Mouse (Mus musculus) limb, embryonic 11.5 days (tissue): Measurements from ENCODE around the gene Snx18. TPM values are rescaled to one million over a fixed set of nuclear protein-coding genes. Genes with fewer than 3 reads are reported as not detected.

Source experiments
- ATAC-seq: fragments of 200-750 bp; cut with Nextera tagmentation; 2 replicates; pipeline ENCODE4 v1.8.0; 2017; ENCODE audit warnings: low read depth; ENCODE audit not compliant: insufficient number of reproducible peaks, low FRiP score, low TSS enrichment
- DNase-seq: peaks from one replicate; pipeline ENCODE4 v3.0.0-alpha.2; 2015; ENCODE audit warnings: low spot score
- H3K27ac ChIP-seq: fragments of 300-500 bp; sonication (generic); replicated peaks from 2 replicates; pipeline ENCODE4 v1.5.1; 2014; ENCODE audit warnings: low read depth, mild to moderate bottlenecking, low read length
- H3K27me3 ChIP-seq: fragments of 300-500 bp; sonication (generic); 2 replicates; pipeline ENCODE4 v1.6.1; 2014; ENCODE audit warnings: mild to moderate bottlenecking, low read length, mixed read lengths; ENCODE audit not compliant: control insufficient read depth, insufficient read depth
- H3K36me3 ChIP-seq: fragments of 300-500 bp; sonication (generic); 2 replicates; pipeline ENCODE4 v1.6.1; 2014; ENCODE audit warnings: mild to moderate bottlenecking, low read length, moderate library complexity, mixed read lengths; ENCODE audit not compliant: control insufficient read depth, insufficient read depth
- H3K4me1 ChIP-seq: fragments of 300-500 bp; sonication (generic); 2 replicates; pipeline ENCODE4 v1.6.1; 2014; ENCODE audit warnings: low read length, mixed read lengths; ENCODE audit not compliant: control insufficient read depth, insufficient read depth
- H3K4me2 ChIP-seq: fragments of 300-500 bp; sonication (generic); 2 replicates; pipeline ENCODE4 v1.6.1; 2014; ENCODE audit warnings: low read depth, mild to moderate bottlenecking, moderate library complexity; ENCODE audit not compliant: severe bottlenecking
- H3K4me3 ChIP-seq: fragments of 300-500 bp; sonication (generic); 2 replicates; pipeline ENCODE4 v1.5.1; 2014; ENCODE audit warnings: low read depth, low read length
- H3K9ac ChIP-seq: fragments of 300-500 bp; sonication (generic); 2 replicates; pipeline ENCODE4 v1.6.1; 2014; ENCODE audit warnings: mild to moderate bottlenecking, low read length
- H3K9me3 ChIP-seq: fragments of 300-500 bp; sonication (generic); 2 replicates; pipeline ENCODE4 v1.6.1; 2016; ENCODE audit warnings: low read length; ENCODE audit not compliant: control insufficient read depth
- WGBS: fragments of 180-500 bp; shearing (Covaris S2); extraction: QIAGEN DNeasy Blood & Tissue Kit; methylation state at CpG from one replicate; pipeline ENCODE4 v1.1.7; 2014; 5-methylcytosine and 5-hydroxymethylcytosine counted together
- polyA plus RNA-seq: library from polyadenylated mRNA; unstranded; fragments of >200 nt; fragmentation: Nextera tagmentation; extraction: Ambion mirVana; gene quantifications from 2 replicates; pipeline ENCODE4 v1.2.1, GENCODE M21; 2014

The Snx18 gene
- polyA plus RNA-seq, 1 experiment from 2014 or later, result 32.8 TPM

GRCm38 (mm10) chr13:113605693-113606092 lies 12.7 kb downstream of the Snx18 start:
- Histone ChIP-seq H3K4me1 (peaks cover 4% of the 10 kb centered on the region), H3K36me3 (no peaks in the 10 kb centered on the region; the same call in 1 of the 2 replicates), H3K9ac (no peak overlapping the region), H3K4me2 (no peak overlapping the region), H3K27me3 (no peaks in the 10 kb centered on the region), H3K4me3 (no peak overlapping the region), H3K9me3 (no peaks in the 10 kb centered on the region), H3K27ac (no peak overlapping the region)
- 86% methylated on average over 10 of the region's 10 CpGs for WGBS
- DNase-seq (no peak), ATAC-seq (no peak)

GRCm38 (mm10) chr13:113604321-113604720 lies 14.0 kb downstream of the Snx18 start:
- Histone ChIP-seq H3K36me3 (peaks cover 2% of the 10 kb centered on the region; the same call in 1 of the 2 replicates), H3K27me3 (no peaks in the 10 kb centered on the region), H3K4me1 (peaks cover 4% of the 10 kb centered on the region), H3K4me3 (no peak overlapping the region), H3K9me3 (no peaks in the 10 kb centered on the region), H3K9ac (no peak overlapping the region), H3K4me2 (no peak overlapping the region), H3K27ac (no peak overlapping the region)
- DNase-seq (no peak), ATAC-seq (no peak)
- 70% methylated on average over 6 of the region's 6 CpGs for WGBS

- no peak for ATAC-seq
- WGBS, result 94% methylated on average over 17 of the region's 17 CpGs
- peaks cover 3% of the 10 kb centered on the region; the same call in 1 of the 2 replicates for H3K36me3 ChIP-seq
These were observed 15.5 kb downstream of the Snx18 start for GRCm38 (mm10) chr13:113602882-113603342.

GRCm38 (mm10) chr13:113601831-113602604 lies 16.3 kb downstream of the Snx18 start:
- no peak overlapping the region for H3K9ac ChIP-seq
- H3K4me3 ChIP-seq, result no peak overlapping the region
- 86% methylated on average over 12 of the region's 12 CpGs for WGBS
- H3K4me2 ChIP-seq, result no peak overlapping the region
- H3K27ac ChIP-seq, result no peak overlapping the region
- H3K27me3 ChIP-seq, result no peaks in the 10 kb centered on the region
- ATAC-seq, result no peak
- peaks cover 10% of the 10 kb centered on the region for H3K4me1 ChIP-seq
- H3K36me3 ChIP-seq, result peaks cover 3% of the 10 kb centered on the region; the same call in 1 of the 2 replicates
- DNase-seq, result no peak
- no peaks in the 10 kb centered on the region for H3K9me3 ChIP-seq

More at GRCm38 (mm10) chr13:113602882-113603342, 15.5 kb downstream of the Snx18 start:
- H3K27me3 ChIP-seq, result no peaks in the 10 kb centered on the region
- H3K4me2 ChIP-seq, result no peak overlapping the region
- H3K9ac ChIP-seq, result no peak overlapping the region
- H3K9me3 ChIP-seq, result no peaks in the 10 kb centered on the region
- no peak overlapping the region for H3K27ac ChIP-seq
- no peak for DNase-seq
- H3K4me3 ChIP-seq, result no peak overlapping the region
- H3K4me1 ChIP-seq, result peaks cover 4% of the 10 kb centered on the region

GRCm38 (mm10) chr13:113600531-113601463 lies 17.6 kb downstream of the Snx18 start:
- Histone ChIP-seq H3K4me2 (no peak overlapping the region), H3K9me3 (no peaks in the 10 kb centered on the region), H3K27me3 (no peaks in the 10 kb centered on the region), H3K4me3 (no peak overlapping the region), H3K4me1 (peaks cover 19% of the 10 kb centered on the region), H3K36me3 (peaks cover 3% of the 10 kb centered on the region; the same call in 1 of the 2 replicates), H3K9ac (no peak overlapping the region), H3K27ac (no peak overlapping the region)
- no peak for DNase-seq
- WGBS, result 88% methylated on average over 18 of the region's 18 CpGs
- ATAC-seq, result no peak

DNA sequence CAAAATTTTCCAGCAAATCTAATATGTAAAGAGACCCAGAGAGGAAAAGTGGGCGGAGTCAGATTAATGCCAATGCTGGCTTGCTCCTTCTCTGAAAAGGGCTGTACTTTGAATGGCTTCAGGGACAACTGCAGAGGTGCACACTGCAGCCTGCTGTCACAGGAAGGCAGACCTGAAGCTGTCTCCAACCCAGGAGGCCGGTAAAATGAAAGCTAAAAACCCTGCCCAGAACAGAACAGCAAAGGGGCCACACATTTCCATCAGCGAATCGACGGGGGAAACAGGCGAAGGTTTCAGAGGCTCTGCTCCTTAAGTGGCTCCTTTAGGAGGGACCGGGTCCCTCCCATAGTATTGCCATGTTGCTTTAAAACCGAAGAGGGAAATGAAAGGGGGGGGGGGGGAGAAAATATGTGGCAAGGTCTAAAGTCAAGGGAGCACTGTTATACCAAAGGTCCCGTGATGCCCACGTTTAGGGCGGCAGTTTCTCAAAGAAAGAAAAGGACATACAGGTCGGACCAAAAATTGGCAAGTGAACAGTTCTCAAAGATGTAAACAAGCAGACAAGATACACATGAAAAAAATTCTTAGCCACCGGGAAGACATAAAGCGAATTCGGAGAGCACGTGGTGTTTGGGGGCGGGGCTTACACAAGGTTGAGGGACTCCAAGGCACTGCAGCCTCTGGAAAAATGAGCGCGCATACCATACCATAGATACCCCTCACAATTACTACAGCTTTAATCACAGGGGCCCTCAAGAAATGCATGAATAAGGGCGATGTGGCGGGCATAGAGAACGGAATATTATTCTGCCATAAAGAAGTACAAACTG lies 18.4 kb downstream of the Snx18 start:
- Histone ChIP-seq H3K4me3 (no peak overlapping the region), H3K36me3 (0 out of 2 replicates have a peak, but pooled peaks cover 3% of the 10 kb centered on the region), H3K27me3 (no peaks in the 10 kb centered on the region), H3K27ac (no peak overlapping the region), H3K9me3 (no peaks in the 10 kb centered on the region), H3K9ac (no peak overlapping the region), H3K4me1 (peaks cover 20% of the 10 kb centered on the region), H3K4me2 (no peak overlapping the region)
- WGBS, result 89% methylated on average over 22 of the region's 22 CpGs
- DNase-seq (no peak), ATAC-seq (no peak)

- ATAC-seq (peak; percentile 41; the same call in 1 of the 2 replicates), DNase-seq (no peak)
- no peak overlapping the region for H3K9ac ChIP-seq
- H3K4me2 ChIP-seq, result no peak overlapping the region
- H3K27ac ChIP-seq, result no peak overlapping the region
- H3K27me3 ChIP-seq, result no peaks in the 10 kb centered on the region
- H3K36me3 ChIP-seq, result 0 out of 2 replicates have a peak, but pooled peaks cover 3% of the 10 kb centered on the region
- peaks cover 16% of the 10 kb centered on the region for H3K4me1 ChIP-seq
- no peaks in the 10 kb centered on the region for H3K9me3 ChIP-seq
- WGBS, result 87% methylated on average over 10 of the region's 10 CpGs
- H3K4me3 ChIP-seq, result no peak overlapping the region
These were observed 20.7 kb downstream of the Snx18 start for GRCm38 (mm10) chr13:113597616-113598015.
